Mouse (Mus musculus) forebrain, embryonic 11.5 days (tissue): ENCODE results near the gene Arhgef16. TPM values are rescaled to one million over a fixed set of nuclear protein-coding genes. Genes with fewer than 3 reads are reported as not detected.
A peak's percentile ranks its signal among the peaks of the same experiment; 100 is the strongest.

Experiments used
- ATAC-seq: fragments of 200-750 bp; cut with Nextera tagmentation; replicated peaks from 2 replicates; pipeline ENCODE4 v1.8.0; 2017; ENCODE audit warnings: moderate TSS enrichment; ENCODE audit not compliant: low FRiP score
- DNase-seq: peaks from one replicate; pipeline ENCODE4 v3.0.0-alpha.2; 2017; ENCODE audit warnings: low spot score
- H3K27ac ChIP-seq: fragments of 300-500 bp; sonication (generic); 2 replicates; pipeline ENCODE4 v1.5.1; 2014; ENCODE audit warnings: low read depth, low read length
- H3K27me3 ChIP-seq: fragments of 300-500 bp; sonication (generic); 2 replicates; pipeline ENCODE4 v1.6.1; 2014; ENCODE audit warnings: mild to moderate bottlenecking, low read length, mixed read lengths; ENCODE audit not compliant: control insufficient read depth, insufficient read depth
- H3K36me3 ChIP-seq: fragments of 300-500 bp; sonication (generic); 2 replicates; pipeline ENCODE4 v1.6.1; 2014; ENCODE audit warnings: mild to moderate bottlenecking, low read length, moderate library complexity, mixed read lengths; ENCODE audit not compliant: control insufficient read depth, insufficient read depth
- H3K4me1 ChIP-seq: fragments of 300-500 bp; sonication (generic); replicated peaks from 2 replicates; pipeline ENCODE4 v1.6.1; 2014; ENCODE audit warnings: low read length, mixed read lengths; ENCODE audit not compliant: control insufficient read depth, insufficient read depth
- H3K4me2 ChIP-seq: fragments of 300-500 bp; sonication (generic); 2 replicates; pipeline ENCODE4 v1.6.1; 2014; ENCODE audit warnings: low read depth, mild to moderate bottlenecking, low read length, moderate library complexity, mixed read lengths; ENCODE audit not compliant: severe bottlenecking
- H3K4me3 ChIP-seq: fragments of 300-500 bp; sonication (generic); 2 replicates; pipeline ENCODE4 v1.5.1; 2014; ENCODE audit warnings: low read depth, low read length
- H3K9ac ChIP-seq: fragments of 300-500 bp; sonication (generic); 2 replicates; pipeline ENCODE4 v1.6.1; 2014; ENCODE audit warnings: low read length
- H3K9me3 ChIP-seq: fragments of 300-500 bp; sonication (generic); 2 replicates; pipeline ENCODE4 v1.6.1; 2016; ENCODE audit warnings: low read length, mixed read lengths; ENCODE audit not compliant: control insufficient read depth
- WGBS: fragments of 180-500 bp; shearing (Covaris S2); extraction: QIAGEN DNeasy Blood & Tissue Kit; methylation state at CpG from one replicate; pipeline ENCODE4 v1.1.7; 2014; 5-methylcytosine and 5-hydroxymethylcytosine counted together
- polyA plus RNA-seq: library from polyadenylated mRNA; unstranded; fragments of >200 nt; fragmentation: Nextera tagmentation; extraction: Ambion mirVana; gene quantifications from 2 replicates; pipeline ENCODE4 v1.2.1, GENCODE M21; 2014

Arhgef16 gene
- polyA plus RNA-seq, 1 experiment from 2014 or later = 0.90 TPM

GRCm38 (mm10) chr4:154246115-154247040 is 55.1 kb downstream of the Arhgef16 start:
- 7% methylated on average over 18 of the region's 19 CpGs for WGBS

GRCm38 (mm10) chr4:154245342-154245741 is 56.1 kb downstream of the Arhgef16 start:
- Histone ChIP-seq H3K9me3 (no peaks in the 10 kb centered on the region), H3K27me3 (no peaks in the 10 kb centered on the region), H3K9ac (no peak overlapping the region), H3K4me1 (peaks cover 4% of the 10 kb centered on the region; the same call in 1 of the 2 replicates), H3K4me2 (no peak overlapping the region), H3K27ac (no peak overlapping the region), H3K36me3 (no peaks in the 10 kb centered on the region), H3K4me3 (no peak overlapping the region)
- ATAC-seq = no peak
- DNase-seq = no peak
- 77% methylated on average over 7 of the region's 7 CpGs for WGBS

More at GRCm38 (mm10) chr4:154246115-154247040, 55.1 kb downstream of the Arhgef16 start:
- peak overlapping the region; percentile 22; the same call in 1 of the 2 replicates for H3K4me3 ChIP-seq
- DNase-seq = peak; percentile 94
- no peaks in the 10 kb centered on the region for H3K9me3 ChIP-seq
- no peak overlapping the region for H3K9ac ChIP-seq
- no peaks in the 10 kb centered on the region for H3K27me3 ChIP-seq
- no peak overlapping the region for H3K27ac ChIP-seq
- H3K4me1 ChIP-seq = peaks cover 4% of the 10 kb centered on the region; the same call in 1 of the 2 replicates
- no peaks in the 10 kb centered on the region for H3K36me3 ChIP-seq
- H3K4me2 ChIP-seq = peak overlapping the region; percentile 56
- peak; percentile 75 for ATAC-seq

GRCm38 (mm10) chr4:154240608-154241007 is 60.9 kb downstream of the Arhgef16 start:
- Histone ChIP-seq H3K4me3 (no peak overlapping the region), H3K9ac (no peak overlapping the region), H3K9me3 (no peaks in the 10 kb centered on the region), H3K27me3 (no peaks in the 10 kb centered on the region), H3K4me2 (no peak overlapping the region), H3K4me1 (peaks cover 9% of the 10 kb centered on the region), H3K36me3 (no peaks in the 10 kb centered on the region), H3K27ac (no peak overlapping the region)
- DNase-seq (no peak), ATAC-seq (no peak)
- 72% methylated on average over 11 of the region's 11 CpGs for WGBS

- WGBS = 87% methylated on average over 8 of the region's 8 CpGs
- no peak overlapping the region for H3K4me2 ChIP-seq
- no peaks in the 10 kb centered on the region for H3K27me3 ChIP-seq
- no peak overlapping the region for H3K27ac ChIP-seq
- H3K36me3 ChIP-seq = no peaks in the 10 kb centered on the region
- H3K9me3 ChIP-seq = no peaks in the 10 kb centered on the region
- ATAC-seq (no peak), DNase-seq (no peak)
- H3K4me3 ChIP-seq = no peak overlapping the region
- peaks cover 9% of the 10 kb centered on the region for H3K4me1 ChIP-seq
- no peak overlapping the region for H3K9ac ChIP-seq
Observed at GRCm38 (mm10) chr4:154239199-154239598, 62.3 kb downstream of the Arhgef16 start.

GRCm38 (mm10) chr4:154237306-154237705 is 64.2 kb downstream of the Arhgef16 start:
- WGBS = 3% methylated on average over 9 of the region's 9 CpGs
- Histone ChIP-seq H3K4me3 (no peak overlapping the region), H3K4me2 (peak overlapping the region; percentile 36), H3K9me3 (no peaks in the 10 kb centered on the region), H3K9ac (peak overlapping the region; percentile 29), H3K36me3 (no peaks in the 10 kb centered on the region), H3K27ac (no peak overlapping the region), H3K4me1 (peaks cover 9% of the 10 kb centered on the region), H3K27me3 (no peaks in the 10 kb centered on the region)
- ATAC-seq (0 out of 2 replicates have a peak, but pooled peaks have one; percentile 5), DNase-seq (peak; percentile 63)

GRCm38 (mm10) chr4:154236893-154237292 is 64.6 kb downstream of the Arhgef16 start:
- no peak overlapping the region for H3K27ac ChIP-seq

GRCm38 (mm10) chr4:154236001-154236400 is 65.5 kb downstream of the Arhgef16 start:
- ATAC-seq (no peak), DNase-seq (no peak)
- Histone ChIP-seq H3K27ac (no peak overlapping the region), H3K9me3 (no peaks in the 10 kb centered on the region), H3K9ac (no peak overlapping the region), H3K4me2 (no peak overlapping the region), H3K4me1 (peaks cover 9% of the 10 kb centered on the region), H3K36me3 (no peaks in the 10 kb centered on the region), H3K27me3 (no peaks in the 10 kb centered on the region), H3K4me3 (no peak overlapping the region)
- WGBS = 70% methylated on average over 3 of the region's 3 CpGs

More at GRCm38 (mm10) chr4:154236893-154237292, 64.6 kb downstream of the Arhgef16 start:
- 8% methylated on average over 10 of the region's 10 CpGs for WGBS
- peak; percentile 39; the same call in 1 of the 2 replicates for ATAC-seq
- DNase-seq = no peak
- Histone ChIP-seq H3K4me3 (no peak overlapping the region), H3K4me1 (peaks cover 9% of the 10 kb centered on the region), H3K27me3 (no peaks in the 10 kb centered on the region), H3K9ac (peak overlapping the region; percentile 29), H3K9me3 (no peaks in the 10 kb centered on the region), H3K36me3 (no peaks in the 10 kb centered on the region), H3K4me2 (peak overlapping the region; percentile 36; the same call in 1 of the 2 replicates)

GRCm38 (mm10) chr4:154232295-154232694 is 69.2 kb downstream of the Arhgef16 start:
- Histone ChIP-seq H3K9ac (no peak overlapping the region), H3K27ac (no peak overlapping the region), H3K27me3 (no peaks in the 10 kb centered on the region), H3K4me3 (no peak overlapping the region), H3K4me1 (peaks cover 6% of the 10 kb centered on the region), H3K9me3 (no peaks in the 10 kb centered on the region), H3K36me3 (no peaks in the 10 kb centered on the region), H3K4me2 (no peak overlapping the region)
- ATAC-seq (no peak), DNase-seq (no peak)
- WGBS = 72% methylated on average over 4 of the region's 4 CpGs
